26 mouse cellular contexts compared by ENCODE assay signal in the genomic region with DNA sequence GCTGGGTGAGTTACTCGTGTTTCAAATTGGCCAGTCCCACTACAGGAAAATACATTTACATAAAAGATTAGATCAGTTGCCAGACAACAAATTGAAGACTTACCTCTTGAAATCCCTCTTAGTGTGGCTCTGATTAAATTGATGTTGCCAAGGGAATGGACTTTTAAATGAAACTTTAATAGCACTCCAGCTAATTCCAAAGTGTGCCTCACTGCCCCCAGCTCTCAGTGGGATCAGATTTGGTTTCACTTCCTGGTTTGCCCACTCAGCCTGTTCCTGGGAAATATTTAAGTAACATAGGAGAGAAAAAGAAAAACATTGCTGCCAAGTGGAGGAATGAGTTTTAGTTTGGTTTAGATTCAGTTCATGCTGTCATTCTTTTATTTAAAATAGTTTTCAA.
"Had no signal": no experiment of that assay in that cellular context is flagged by ENCODE, and none has a peak within 500 bp of the region (broad histone marks: within the 10 kb centered on the region; RNA-seq: fewer than 3 reads in every experiment).

No protein-coding gene starts in this region.

- DNase-seq: kidney, adult 2 months; kidney, postnatal 36 days; layer of hippocampus, adult 9-11 months; liver; lung, adult 18-20 months; lung, postnatal 10 days; lung, postnatal 36 days; right cerebral cortex, adult 18-20 months; right cerebral cortex, postnatal 14 days; right cerebral cortex, postnatal 4 days; thymus, adult 2 months; thymus, postnatal 14 days; thymus, postnatal 4 days had no signal

- H3K4me3 ChIP-seq: limb, embryonic 10.5 days; limb, embryonic 13.5 days; liver, embryonic 12.5 days; liver, embryonic 15.5 days; lung, embryonic 15.5 days; midbrain, embryonic 10.5 days; midbrain, embryonic 13.5 days; myocyte; neural tube, embryonic 13.5 days had no signal

- H3K4me1 ChIP-seq: liver, embryonic 12.5 days; liver, embryonic 15.5 days; lung, embryonic 15.5 days; midbrain, embryonic 10.5 days had no signal

- H3K36me3 ChIP-seq: limb, embryonic 10.5 days; limb, embryonic 13.5 days; liver, embryonic 15.5 days; lung, embryonic 15.5 days; midbrain, embryonic 13.5 days; neural tube, embryonic 13.5 days had no signal

- H3K27ac ChIP-seq: limb, embryonic 10.5 days; limb, embryonic 13.5 days; liver, embryonic 12.5 days; liver, embryonic 15.5 days; lung, embryonic 15.5 days; midbrain, embryonic 10.5 days; midbrain, embryonic 13.5 days; stomach, postnatal 0 days had no signal

- ATAC-seq: intestine, postnatal 0 days; liver, embryonic 12.5 days; midbrain, embryonic 13.5 days; midbrain, embryonic 16.5 days had no signal

- H3K4me2 ChIP-seq: limb, embryonic 13.5 days; liver, embryonic 12.5 days; liver, embryonic 15.5 days; lung, embryonic 15.5 days; midbrain, embryonic 13.5 days; neural tube, embryonic 13.5 days had no signal

- H3K9ac ChIP-seq: limb, embryonic 13.5 days; liver, embryonic 12.5 days; liver, embryonic 15.5 days; lung, embryonic 15.5 days; midbrain, embryonic 13.5 days; neural tube, embryonic 13.5 days had no signal

- H3K27me3 ChIP-seq: limb, embryonic 13.5 days; liver, embryonic 12.5 days; liver, embryonic 15.5 days; lung, embryonic 15.5 days; megakaryocyte, embryonic 14.5 days; midbrain, embryonic 13.5 days; neural tube, embryonic 13.5 days had no signal

- H3K9me3 ChIP-seq: limb, embryonic 10.5 days; limb, embryonic 13.5 days; liver, embryonic 12.5 days; liver, embryonic 15.5 days; lung, embryonic 15.5 days; megakaryocyte, embryonic 14.5 days; midbrain, embryonic 10.5 days; midbrain, embryonic 13.5 days; neural tube, embryonic 13.5 days had no signal
